Mouse (Mus musculus) lung, postnatal 14 days (tissue): ENCODE measurements around the gene Mcoln1.
A peak's percentile ranks its signal among the peaks of the same experiment; 100 is the strongest.

Source experiments
- DNase-seq: peaks from one replicate; pipeline ENCODE4 v3.0.0; 2021

Mcoln1 gene

GRCm38 (mm10) chr8:3499751-3500150 is 506 bp upstream of the Mcoln1 start:
- DNase-seq = no peak

- DNase-seq = no peak
Observed at GRCm38 (mm10) chr8:3502217-3502616, 2.0 kb downstream of the Mcoln1 start.

GRCm38 (mm10) chr8:3507979-3508754 is 7.9 kb downstream of the Mcoln1 start:
- no peak for DNase-seq

- DNase-seq = no peak
Observed at GRCm38 (mm10) chr8:3514681-3515247, 14.5 kb downstream of the Mcoln1 start.

GRCm38 (mm10) chr8:3515260-3515671 is 15.0 kb downstream of the Mcoln1 start, which contains the start of gene Pnpla6:
Gene Pnpla6 (plus strand): TSS chr8:3515384.
- DNase-seq = peak; percentile 92

- DNase-seq = peak; percentile 42
Observed at GRCm38 (mm10) chr8:3515771-3516417, 15.6 kb downstream of the Mcoln1 start.

- DNase-seq = peak; percentile 93
Observed at GRCm38 (mm10) chr8:3516450-3517116, 16.3 kb downstream of the Mcoln1 start.

- DNase-seq = peak; percentile 33
Observed at GRCm38 (mm10) chr8:3517117-3517495, 16.8 kb downstream of the Mcoln1 start.

GRCm38 (mm10) chr8:3522007-3522697 is 21.9 kb downstream of the Mcoln1 start:
- DNase-seq = no peak

GRCm38 (mm10) chr8:3530816-3531215 is 30.6 kb downstream of the Mcoln1 start:
- no peak for DNase-seq

- no peak for DNase-seq
Observed at GRCm38 (mm10) chr8:3531936-3532335, 31.7 kb downstream of the Mcoln1 start.

GRCm38 (mm10) chr8:3536053-3536841 is 36.0 kb downstream of the Mcoln1 start:
- DNase-seq = no peak

GRCm38 (mm10) chr8:3536940-3537339 is 36.7 kb downstream of the Mcoln1 start:
- DNase-seq = no peak

- no peak for DNase-seq
Observed at GRCm38 (mm10) chr8:3537666-3538065, 37.4 kb downstream of the Mcoln1 start.

GRCm38 (mm10) chr8:3539146-3539545 is 38.9 kb downstream of the Mcoln1 start:
- DNase-seq = no peak

GRCm38 (mm10) chr8:3540076-3540475 is 39.8 kb downstream of the Mcoln1 start:
- no peak for DNase-seq

GRCm38 (mm10) chr8:3546511-3546910 is 46.3 kb downstream of the Mcoln1 start:
- DNase-seq = no peak

- DNase-seq = no peak
Observed at GRCm38 (mm10) chr8:3552240-3552639, 52.0 kb downstream of the Mcoln1 start.

GRCm38 (mm10) chr8:3556114-3556513 is 55.9 kb downstream of the Mcoln1 start:
- DNase-seq = no peak
